Mouse (Mus musculus) heart, postnatal 25 days (tissue): Measurements from ENCODE around the gene Krtap19-9b. TPM values are rescaled to one million over a fixed set of nuclear protein-coding genes. Genes with fewer than 3 reads are reported as not detected.

ENCODE experiments used
- DNase-seq: peaks from one replicate; pipeline ENCODE4 v3.0.0; 2022; ENCODE audit warnings: low spot score
- intact Hi-C: fragments of 180-260 bp; cut with DNase I; formaldehyde crosslinking; loops from one replicate; pipeline ENCODE4 v1.15.1; 2025
- total RNA-seq, 2 experiments: library from RNA; stranded (reverse); gene quantifications; 2 replicates each; pipeline ENCODE4 v1.2.3; 2021

The Krtap19-9b gene
- not detected for total RNA-seq

DNA sequence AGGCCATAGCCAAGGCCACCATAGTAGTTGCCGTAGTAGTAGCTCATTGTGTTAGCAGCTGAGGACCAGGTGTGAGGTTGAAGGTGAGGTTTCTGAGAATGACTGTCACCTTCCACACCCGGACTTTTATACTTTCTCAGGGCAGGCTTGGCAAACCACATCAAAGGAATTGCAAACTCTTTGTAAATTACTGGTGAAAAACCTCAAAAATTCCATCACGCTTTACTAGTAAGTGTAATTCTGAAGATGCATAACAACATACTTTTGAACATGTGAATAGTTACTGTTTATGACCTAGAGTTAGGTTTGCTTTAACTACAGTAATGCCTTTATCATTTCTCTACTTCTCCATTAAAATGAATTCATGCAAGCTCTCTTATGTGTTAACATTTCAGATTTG is at the start of gene Krtap19-9b:
Gene Krtap19-9b (minus strand): TSS at position 101 of the 400 bp plus-strand sequence.
- intact Hi-C loops: no loop called here
- DNase-seq: no peak

GRCm38 (mm10) chr16:88962773-88963172 is 30.7 kb upstream of the Krtap19-9b start, which contains the start of gene Krtap16-3:
Gene Krtap16-3, minus strand, starts transcription at chr16:88962873.
- DNase-seq: no peak
- intact Hi-C loops: no loop called here

GRCm38 (mm10) chr16:88941106-88941505 is 9.0 kb upstream of the Krtap19-9b start:
- intact Hi-C loops: no loop called here
- no peak for DNase-seq

DNA sequence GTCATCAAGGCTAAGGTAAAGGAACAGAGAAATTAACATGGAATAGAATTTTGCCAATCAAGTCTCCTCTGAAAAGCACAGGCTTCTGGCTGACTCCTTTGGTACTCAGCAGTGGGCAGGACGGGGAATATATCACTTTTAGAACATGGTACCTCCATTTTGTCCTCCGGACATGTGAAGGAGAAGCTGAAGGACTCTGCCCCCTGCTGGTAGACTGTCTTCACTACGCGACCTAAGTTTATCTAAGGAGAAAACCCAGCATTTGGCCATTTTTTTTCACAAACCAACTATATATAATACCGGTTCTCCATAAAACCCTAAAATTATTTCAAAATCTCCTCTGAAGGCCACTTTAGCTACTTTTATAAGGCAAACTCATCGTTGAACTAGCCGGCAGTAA is 6.2 kb upstream of the Krtap19-9b start:
- intact Hi-C loops: no loop called here
- no peak for DNase-seq

- no peak for DNase-seq
- intact Hi-C loops: no loop called here
These were observed 35.7 kb downstream of the Krtap19-9b start, which contains the start of gene Krtap19-5 for GRCm38 (mm10) chr16:88896357-88896756. Gene Krtap19-5, minus strand, starts transcription at chr16:88896457.

DNA sequence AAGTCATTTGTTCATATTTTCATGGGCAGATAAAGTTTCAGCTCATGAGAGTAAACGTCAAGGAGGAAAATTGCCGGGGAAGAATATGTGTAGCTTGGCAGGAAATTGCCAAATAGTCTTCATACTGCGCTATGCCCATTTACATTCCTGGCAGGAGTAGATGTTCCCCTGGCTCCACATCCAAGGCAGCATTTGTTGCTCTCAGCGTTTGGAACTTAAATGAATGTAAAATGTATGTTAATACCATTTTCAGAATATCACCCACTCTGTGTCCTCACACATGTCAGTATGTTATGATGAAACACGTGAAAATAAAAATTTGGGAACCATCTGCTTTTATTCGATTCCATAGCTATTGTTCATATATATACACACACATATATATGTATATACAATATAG is 45.2 kb downstream of the Krtap19-9b start:
- intact Hi-C loops: no loop called here
- DNase-seq: no peak

DNA sequence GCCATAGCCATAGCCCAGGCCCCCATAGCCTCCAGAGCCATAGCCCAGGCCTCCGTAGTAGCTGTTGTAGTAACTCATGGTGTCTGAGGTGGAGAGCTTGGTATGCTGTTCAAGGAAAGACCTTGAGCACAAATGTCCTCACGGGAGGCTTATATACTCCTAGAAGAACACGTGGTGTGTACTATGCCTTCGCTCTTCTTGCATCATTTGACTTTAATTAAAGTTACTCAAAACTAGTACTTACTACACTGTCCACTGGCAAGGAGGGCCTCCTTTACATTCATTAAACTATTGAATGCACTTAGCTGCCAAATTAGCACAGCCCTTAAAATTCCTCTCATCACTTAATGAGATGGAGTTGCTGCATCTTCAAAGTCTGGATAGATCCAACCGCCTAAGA is 47.1 kb downstream of the Krtap19-9b start, which contains the start of gene Krtap19-4:
Gene Krtap19-4 (minus strand): TSS at position 101 of the 400 bp plus-strand sequence.
- intact Hi-C loops: no loop called here
- DNase-seq: no peak

Other genes starting within 250 kb of the Krtap19-9b start
- not detected for gene 2310061N02Rik, start 224.3 kb downstream of the Krtap19-9b start, total RNA-seq
- not detected for gene Krtap13-1, start 203.4 kb downstream of the Krtap19-9b start, total RNA-seq
- not detected for gene Krtap13, start 180.6 kb downstream of the Krtap19-9b start, total RNA-seq
- not detected for gene 2310034C09Rik, start 173.4 kb downstream of the Krtap19-9b start, total RNA-seq
- gene 2310057N15Rik, start 158.1 kb downstream of the Krtap19-9b start, total RNA-seq: not detected
- gene Gm5965, start 154.4 kb downstream of the Krtap19-9b start, total RNA-seq: not detected
- gene Gm20741, start 120.0 kb downstream of the Krtap19-9b start, total RNA-seq: not detected
- gene Krtap15, start 112.0 kb downstream of the Krtap19-9b start, total RNA-seq: not detected
- gene Krtap14, start 106.1 kb downstream of the Krtap19-9b start, total RNA-seq: not detected
- not detected for gene Krtap19-1, start 62.9 kb downstream of the Krtap19-9b start, total RNA-seq
- not detected for gene Krtap19-2, start 58.0 kb downstream of the Krtap19-9b start, total RNA-seq
- not detected for gene Krtap19-3, start 54.2 kb downstream of the Krtap19-9b start, total RNA-seq
- not detected for gene Krtap19-4, start 47.2 kb downstream of the Krtap19-9b start, total RNA-seq
- gene Krtap19-5, start 35.8 kb downstream of the Krtap19-9b start, total RNA-seq: not detected
- gene Krtap16-3, start 30.6 kb upstream of the Krtap19-9b start, total RNA-seq: not detected
- gene Krtap22-2, start 78.5 kb upstream of the Krtap19-9b start, total RNA-seq: not detected
- not detected for gene Gm10229, start 83.0 kb upstream of the Krtap19-9b start, total RNA-seq
- gene Krtap6-1, start 99.4 kb upstream of the Krtap19-9b start, total RNA-seq: not detected
- gene Gm10228, start 109.2 kb upstream of the Krtap19-9b start, total RNA-seq: not detected
- not detected for gene Krtap6-5, start 115.6 kb upstream of the Krtap19-9b start, total RNA-seq
- not detected for gene 1110025L11Rik, start 131.7 kb upstream of the Krtap19-9b start, total RNA-seq
- not detected for gene Krtap6-3, start 151.8 kb upstream of the Krtap19-9b start, total RNA-seq
- gene Gm6358, start 208.6 kb upstream of the Krtap19-9b start, total RNA-seq: not detected
- not detected for gene Gm10061, start 218.8 kb upstream of the Krtap19-9b start, total RNA-seq
- not detected for gene Gm9789, start 225.7 kb upstream of the Krtap19-9b start, total RNA-seq
- not detected for gene Gm7735, start 237.2 kb upstream of the Krtap19-9b start, total RNA-seq
- not detected for gene 1110057P08Rik, start 242.5 kb upstream of the Krtap19-9b start, total RNA-seq